Mouse (Mus musculus): ENCODE results near the gene Ext2.
A peak's percentile ranks its signal among the peaks of the same experiment; 100 is the strongest.

Gene Ext2

GRCm38 (mm10) chr2:93777056-93777430 lies 45.3 kb downstream of the Ext2 start:
- no peak for DNase-seq (ENCODE audit: low spot score in 2 of 2)

- no peak for DNase-seq (ENCODE audit: low spot score in 2 of 2)
These were observed 45.9 kb downstream of the Ext2 start for GRCm38 (mm10) chr2:93776267-93777055.

- no peak for DNase-seq (ENCODE audit: low spot score in 2 of 2)
These were observed 46.9 kb downstream of the Ext2 start for GRCm38 (mm10) chr2:93775431-93775830.

GRCm38 (mm10) chr2:93774946-93775345 lies 47.4 kb downstream of the Ext2 start:
- no peak for DNase-seq (ENCODE audit: low spot score in 2 of 2)

- no peak for DNase-seq (ENCODE audit: low spot score in 2 of 2)
These were observed 49.6 kb downstream of the Ext2 start for GRCm38 (mm10) chr2:93772765-93773085.

- DNase-seq (ENCODE audit: low spot score in 2 of 2), result no peak
These were observed 50.2 kb downstream of the Ext2 start for GRCm38 (mm10) chr2:93772054-93772764.

- no peak for DNase-seq (ENCODE audit: low spot score in 2 of 2)
These were observed 51.5 kb downstream of the Ext2 start for GRCm38 (mm10) chr2:93770895-93771294.

- DNase-seq (ENCODE audit: low spot score in 2 of 2), result no peak
These were observed 52.5 kb downstream of the Ext2 start for GRCm38 (mm10) chr2:93769875-93770274.

GRCm38 (mm10) chr2:93765721-93766120 lies 56.6 kb downstream of the Ext2 start:
- no peak for DNase-seq (ENCODE audit: low spot score in 2 of 2)

- DNase-seq (ENCODE audit: low spot score in 2 of 2), result no peak
These were observed 58.2 kb downstream of the Ext2 start for GRCm38 (mm10) chr2:93764211-93764610.

- DNase-seq (ENCODE audit: low spot score in 2 of 2), result no peak
These were observed 62.0 kb downstream of the Ext2 start for GRCm38 (mm10) chr2:93760389-93760788.

- DNase-seq (ENCODE audit: low spot score in 2 of 2), result peak in 1 of 2 experiments; percentile 36
These were observed 63.2 kb downstream of the Ext2 start for GRCm38 (mm10) chr2:93759173-93759572.

GRCm38 (mm10) chr2:93758298-93758697 lies 64.1 kb downstream of the Ext2 start:
- DNase-seq (ENCODE audit: low spot score in 2 of 2), result peak; percentile 50 to 78

- no peak for DNase-seq (ENCODE audit: low spot score in 2 of 2)
These were observed 68.0 kb downstream of the Ext2 start for GRCm38 (mm10) chr2:93754366-93754765.

GRCm38 (mm10) chr2:93753147-93753758 lies 69.1 kb downstream of the Ext2 start:
- DNase-seq (ENCODE audit: low spot score in 2 of 2), result no peak

- no peak for DNase-seq (ENCODE audit: low spot score in 2 of 2)
These were observed 72.7 kb downstream of the Ext2 start for GRCm38 (mm10) chr2:93749709-93750108.

GRCm38 (mm10) chr2:93747538-93748126 lies 74.7 kb downstream of the Ext2 start:
- DNase-seq (ENCODE audit: low spot score in 2 of 2), result no peak

GRCm38 (mm10) chr2:93746620-93747019 lies 75.7 kb downstream of the Ext2 start:
- DNase-seq (ENCODE audit: low spot score in 2 of 2), result no peak

- no peak for DNase-seq (ENCODE audit: low spot score in 2 of 2)
These were observed 76.2 kb downstream of the Ext2 start for GRCm38 (mm10) chr2:93746162-93746561.

- no peak for DNase-seq (ENCODE audit: low spot score in 2 of 2)
These were observed 76.6 kb downstream of the Ext2 start for GRCm38 (mm10) chr2:93745741-93746140.

- no peak for DNase-seq (ENCODE audit: low spot score in 2 of 2)
These were observed 77.8 kb downstream of the Ext2 start for GRCm38 (mm10) chr2:93744346-93745229.

Measured in right cerebral cortex, postnatal 36 days (tissue).